Mouse (Mus musculus): Measurements from ENCODE around the gene Blm.

- TF ChIP-seq CTCF (conservative IDR thresholded peaks at IDR 0.05; ENCODE audit: low read length) (no peak), POU5F1 (IDR thresholded peaks at IDR 0.05; ENCODE audit: borderline replicate concordance, low read length) (no peak), NANOG (IDR thresholded peaks at IDR 0.05; ENCODE audit: borderline replicate concordance, low read length) (no peak)
Measured at GRCm38 (mm10) chr7:80412781-80413180, 122.1 kb downstream of the Blm start.
